Mouse (Mus musculus) limb, embryonic 14.5 days (tissue): ENCODE measurements around the gene Gm42417. TPM values are rescaled to one million over a fixed set of nuclear protein-coding genes. Genes with fewer than 3 reads are reported as not detected.

Source experiments
- ATAC-seq: fragments of 200-750 bp; cut with Nextera tagmentation; 2 replicates; pipeline ENCODE4 v1.8.0; 2017; ENCODE audit warnings: low read depth, moderate number of reproducible peaks, moderate TSS enrichment; ENCODE audit not compliant: low FRiP score
- DNase-seq: peaks from one replicate; pipeline ENCODE4 v3.0.0-alpha.2; 2015; ENCODE audit warnings: low spot score
- H3K27ac ChIP-seq: fragments of 300-500 bp; sonication (generic); replicated peaks from 2 replicates; pipeline ENCODE4 v1.5.1; 2014; ENCODE audit warnings: low read depth, mild to moderate bottlenecking, low read length, moderate library complexity, mixed read lengths
- H3K27me3 ChIP-seq: fragments of 300-500 bp; sonication (generic); 2 replicates; pipeline ENCODE4 v1.6.1; 2014; ENCODE audit warnings: low read length, mixed read lengths; ENCODE audit not compliant: control insufficient read depth, insufficient read depth
- H3K36me3 ChIP-seq: fragments of 300-500 bp; sonication (generic); 2 replicates; pipeline ENCODE4 v1.6.1; 2014; ENCODE audit warnings: mild to moderate bottlenecking, low read length, moderate library complexity, mixed read lengths; ENCODE audit not compliant: control insufficient read depth, insufficient read depth
- H3K4me1 ChIP-seq: fragments of 300-500 bp; sonication (generic); 2 replicates; pipeline ENCODE4 v1.6.1; 2014; ENCODE audit warnings: antibody characterized with exemption, low read length, mixed read lengths; ENCODE audit not compliant: control insufficient read depth, insufficient read depth
- H3K4me2 ChIP-seq: fragments of 300-500 bp; sonication (generic); replicated peaks from 2 replicates; pipeline ENCODE4 v1.6.1; 2014; ENCODE audit warnings: low read depth, mild to moderate bottlenecking, low read length, moderate library complexity; ENCODE audit not compliant: severe bottlenecking
- H3K4me3 ChIP-seq: fragments of 300-500 bp; sonication (generic); replicated peaks from 2 replicates; pipeline ENCODE4 v1.5.1; 2014; ENCODE audit warnings: low read length
- H3K9ac ChIP-seq: fragments of 300-500 bp; sonication (generic); 2 replicates; pipeline ENCODE4 v1.6.1; 2014; ENCODE audit warnings: mild to moderate bottlenecking, low read depth, low read length, moderate library complexity; ENCODE audit not compliant: severe bottlenecking
- H3K9me3 ChIP-seq: fragments of 300-500 bp; sonication (generic); 2 replicates; pipeline ENCODE4 v1.6.1; 2016; ENCODE audit warnings: low read length; ENCODE audit not compliant: control insufficient read depth
- POLR2A ChIP-seq: fragments of 200-500 bp; IDR thresholded peaks from 2 replicates; pipeline ENCODE4 v1.8.0; 2012; ENCODE audit warnings: inconsistent platforms, mild to moderate bottlenecking, moderate library complexity, borderline replicate concordance; ENCODE audit not compliant: insufficient read depth, insufficient read length; ENCODE audit errors: extremely low read depth
- WGBS: fragments of 180-500 bp; shearing (Covaris S2); extraction: QIAGEN DNeasy Blood & Tissue Kit; methylation state at CpG from one replicate; pipeline ENCODE4 v1.1.7; 2014; 5-methylcytosine and 5-hydroxymethylcytosine counted together
- polyA plus RNA-seq, 2 experiments: library from polyadenylated mRNA; depleted of rRNA in 1 of 2; stranded (reverse) in 1 of 2; unstranded in 1 of 2; fragments of >200 nt; fragmentation: Nextera tagmentation in 1 of 2; extraction: Ambion mirVana in 1 of 2; gene quantifications; 2 replicates each; pipeline versions ENCODE4 v1.2.1 to v1.2.3; 2012 to 2014

Gene Gm42417
- polyA plus RNA-seq, 2 experiments: 0.47 TPM; not detected in 1

GRCm38 (mm10) chr1:36569694-36570276 lies 30.6 kb upstream of the Gm42417 start:
- DNase-seq (no peak), ATAC-seq (no peak)
- peaks cover 28% of the 10 kb centered on the region for H3K4me1 ChIP-seq
- H3K36me3 ChIP-seq: no peaks in the 10 kb centered on the region
- no peak overlapping the region for H3K27ac ChIP-seq
- H3K27me3 ChIP-seq: no peaks in the 10 kb centered on the region
- no peak overlapping the region for H3K4me3 ChIP-seq
- no peak for TF ChIP-seq POLR2A
- H3K4me2 ChIP-seq: no peak overlapping the region
- no peaks in the 10 kb centered on the region for H3K9me3 ChIP-seq
- H3K9ac ChIP-seq: no peak overlapping the region
- WGBS: 37% methylated on average over 4 of the region's 7 CpGs

- no peak for DNase-seq
- no peak overlapping the region for H3K27ac ChIP-seq
- H3K4me2 ChIP-seq: no peak overlapping the region
- no peak overlapping the region for H3K4me3 ChIP-seq
- H3K9me3 ChIP-seq: no peaks in the 10 kb centered on the region
- WGBS: 69% methylated on average over 4 of the region's 4 CpGs
- no peak overlapping the region for H3K9ac ChIP-seq
- ATAC-seq: no peak
- H3K27me3 ChIP-seq: no peaks in the 10 kb centered on the region
- peaks cover 19% of the 10 kb centered on the region for H3K4me1 ChIP-seq
- no peak for TF ChIP-seq POLR2A
- H3K36me3 ChIP-seq: no peaks in the 10 kb centered on the region
These were observed 29.5 kb upstream of the Gm42417 start for GRCm38 (mm10) chr1:36568776-36569175.

- H3K27ac ChIP-seq: no peak overlapping the region
- no peak for DNase-seq
These were observed 28.8 kb upstream of the Gm42417 start for GRCm38 (mm10) chr1:36567818-36568603.

DNA sequence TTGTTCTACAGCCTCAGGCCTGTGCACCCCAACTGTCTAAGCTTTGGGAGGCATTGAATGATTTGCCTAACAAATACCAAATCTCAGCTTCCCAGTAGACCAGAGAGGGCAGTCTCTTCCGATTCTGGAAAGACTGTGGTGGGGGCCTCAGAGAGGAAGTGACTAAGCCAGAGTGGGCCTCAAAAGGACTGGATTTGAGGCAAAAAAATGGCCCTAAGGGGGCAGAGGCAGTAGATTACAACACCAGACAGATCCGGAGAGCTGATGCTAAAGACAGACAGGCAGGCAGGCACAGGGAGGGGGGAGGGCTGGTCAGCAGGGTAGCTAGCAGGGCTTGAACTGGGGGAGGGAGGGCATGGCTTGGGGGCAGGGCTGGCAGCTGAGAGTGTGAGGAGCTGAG lies 27.2 kb upstream of the Gm42417 start:
- Histone ChIP-seq H3K4me2 (no peak overlapping the region), H3K36me3 (no peaks in the 10 kb centered on the region), H3K9me3 (no peaks in the 10 kb centered on the region), H3K27me3 (no peaks in the 10 kb centered on the region), H3K4me1 (peaks cover 18% of the 10 kb centered on the region), H3K9ac (no peak overlapping the region), H3K27ac (no peak overlapping the region), H3K4me3 (no peak overlapping the region)
- no peak for TF ChIP-seq POLR2A
- ATAC-seq: no peak
- 11% methylated on average over 2 of the region's 2 CpGs for WGBS
- DNase-seq: no peak

More at GRCm38 (mm10) chr1:36567818-36568603, 28.8 kb upstream of the Gm42417 start:
- ATAC-seq: no peak
- 0 out of 2 replicates have a peak overlapping the region, but pooled peaks have one; percentile 9 for H3K9ac ChIP-seq
- no peaks in the 10 kb centered on the region for H3K36me3 ChIP-seq
- H3K27me3 ChIP-seq: no peaks in the 10 kb centered on the region
- no peak overlapping the region for H3K4me3 ChIP-seq
- TF ChIP-seq POLR2A: no peak
- 44% methylated on average over 21 of the region's 21 CpGs for WGBS
- peaks cover 18% of the 10 kb centered on the region for H3K4me1 ChIP-seq
- H3K9me3 ChIP-seq: no peaks in the 10 kb centered on the region
- H3K4me2 ChIP-seq: no peak overlapping the region

DNA sequence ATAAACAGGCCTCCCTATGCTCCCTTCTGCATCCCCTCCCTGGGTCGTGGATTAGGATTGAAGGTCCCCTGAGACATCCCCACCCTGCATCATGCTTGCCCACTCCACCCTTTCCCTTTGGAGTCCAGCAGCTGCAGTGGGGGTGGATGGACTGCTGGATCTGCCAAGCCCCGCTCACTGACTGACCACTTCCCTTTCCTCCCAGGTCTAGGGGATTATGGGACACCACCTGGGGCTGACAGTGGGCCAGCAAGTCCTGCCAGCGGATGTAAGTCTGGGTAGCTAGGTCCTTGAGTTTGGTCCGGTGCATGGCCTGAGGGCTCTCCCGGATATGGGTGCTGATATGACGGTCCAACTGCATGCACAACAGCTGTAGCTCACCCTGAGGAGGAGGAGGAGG lies 24.9 kb upstream of the Gm42417 start:
- no peaks in the 10 kb centered on the region for H3K36me3 ChIP-seq
- WGBS: 76% methylated on average over 6 of the region's 6 CpGs
- H3K4me3 ChIP-seq: no peak overlapping the region
- H3K9ac ChIP-seq: no peak overlapping the region
- no peak overlapping the region for H3K27ac ChIP-seq
- DNase-seq (no peak), ATAC-seq (no peak)
- no peaks in the 10 kb centered on the region for H3K9me3 ChIP-seq
- no peaks in the 10 kb centered on the region for H3K27me3 ChIP-seq
- no peak for TF ChIP-seq POLR2A
- H3K4me1 ChIP-seq: peaks cover 25% of the 10 kb centered on the region
- no peak overlapping the region for H3K4me2 ChIP-seq
